Mouse (Mus musculus) liver, postnatal 0 days (tissue): Measurements from ENCODE around the gene Hmcn1.

Experiments
- CTCF ChIP-seq: sonication (generic); IDR thresholded peaks from 2 replicates; pipeline ENCODE4 v1.5.1; 2016; ENCODE audit warnings: antibody characterized with exemption, low read depth
- EP300 ChIP-seq: IDR thresholded peaks from 2 replicates; pipeline ENCODE4 v1.6.1; 2016; ENCODE audit warnings: antibody characterized with exemption, low read depth, mild to moderate bottlenecking

DNA sequence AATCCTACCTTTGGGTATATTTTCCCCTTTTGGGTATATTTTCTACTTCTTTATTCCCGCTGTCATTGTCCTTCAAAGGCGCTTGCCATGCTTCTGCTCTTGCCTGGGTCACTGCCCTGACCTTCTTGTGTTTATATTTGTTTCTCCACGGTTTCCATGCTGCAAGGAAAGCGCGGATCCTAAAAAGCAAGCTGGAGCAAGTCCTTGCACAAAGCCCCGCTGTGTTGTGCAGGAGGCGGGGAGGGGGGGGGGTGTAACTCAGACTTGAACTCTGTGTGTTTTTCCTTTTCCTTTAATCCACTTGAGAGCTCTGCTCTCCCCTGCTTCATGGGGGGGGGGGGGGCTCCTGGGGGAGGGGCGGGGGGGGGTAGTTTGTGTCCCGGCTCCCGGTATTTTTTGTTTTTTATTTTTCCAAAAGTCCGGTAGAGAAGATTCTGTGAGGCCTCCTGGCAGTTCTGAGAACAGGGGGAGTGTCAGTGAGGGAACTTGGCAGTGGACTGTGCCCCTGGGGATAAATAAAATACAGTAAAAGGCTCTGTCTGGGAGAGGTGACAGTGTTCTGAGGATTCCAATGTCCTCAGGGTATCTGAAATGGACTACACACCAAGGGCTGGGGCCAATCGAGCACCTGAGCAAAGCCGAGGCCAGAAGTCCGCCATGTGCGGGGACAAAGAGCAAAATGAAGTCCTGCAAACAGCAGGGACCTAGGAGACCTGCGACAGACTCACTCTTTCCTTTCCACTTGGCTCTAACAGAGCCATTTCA is 457.3 kb downstream of the Hmcn1 start:
- TF ChIP-seq CTCF (no peak), EP300 (no peak)
